Mouse (Mus musculus) ES-Bruce4 (cell line): Measurements from ENCODE around the gene Klhdc7b.

Experiments used
- CTCF ChIP-seq: IDR thresholded peaks from one replicate; pipeline ENCODE4 v1.8.1; 2011; ENCODE audit warnings: low read depth, low read length
- EP300 ChIP-seq: IDR thresholded peaks from 2 replicates; pipeline ENCODE4 v1.6.1; 2011; ENCODE audit warnings: low read depth, low read length; ENCODE audit not compliant: insufficient read depth
- POLR2A ChIP-seq: IDR thresholded peaks from one replicate; pipeline ENCODE4 v1.8.1; 2011; ENCODE audit warnings: low read length; ENCODE audit not compliant: insufficient read depth

GRCm38 (mm10) chr15:89376040-89376439, 8.7 kb upstream of the Klhdc7b start:
- no peak for TF ChIP-seq EP300
- TF ChIP-seq CTCF, result no peak
- TF ChIP-seq POLR2A, result no peak
